Mouse (Mus musculus) midbrain, embryonic 13.5 days (tissue): ENCODE measurements at regions not wholly inside any gene's neighbourhood (a gene's known extent, or its start where the extent isn't known, plus 50 kb on each side); places are given as distances from the start of the nearest gene placed in this dataset.
A peak's percentile ranks its signal among the peaks of the same experiment; 100 is the strongest.

ENCODE experiments used
- ATAC-seq: fragments of 200-750 bp; cut with Nextera tagmentation; 2 replicates; pipeline ENCODE4 v1.8.0; 2017; ENCODE audit warnings: mild to moderate bottlenecking, moderate TSS enrichment, moderate library complexity
- H3K27ac ChIP-seq: fragments of 300-500 bp; sonication (generic); 2 replicates; pipeline ENCODE4 v1.5.1; 2015; ENCODE audit warnings: inconsistent platforms, mild to moderate bottlenecking, moderate library complexity
- H3K27me3 ChIP-seq: fragments of 300-500 bp; sonication (generic); 2 replicates; pipeline ENCODE4 v1.6.1; 2015; ENCODE audit warnings: mild to moderate bottlenecking, inconsistent platforms
- H3K36me3 ChIP-seq: fragments of 300-500 bp; sonication (generic); 2 replicates; pipeline ENCODE4 v1.6.1; 2015; ENCODE audit warnings: mild to moderate bottlenecking, inconsistent platforms
- H3K4me1 ChIP-seq: fragments of 300-500 bp; sonication (generic); replicated peaks from 2 replicates; pipeline ENCODE4 v1.6.1; 2015; ENCODE audit warnings: inconsistent platforms
- H3K4me2 ChIP-seq: fragments of 300-500 bp; sonication (generic); replicated peaks from 2 replicates; pipeline ENCODE4 v1.6.1; 2015; ENCODE audit warnings: moderate library complexity, mild to moderate bottlenecking, inconsistent platforms
- H3K4me3 ChIP-seq: fragments of 300-500 bp; sonication (generic); replicated peaks from 2 replicates; pipeline ENCODE4 v1.5.1; 2015; ENCODE audit warnings: mild to moderate bottlenecking, inconsistent platforms
- H3K9ac ChIP-seq: fragments of 300-500 bp; sonication (generic); replicated peaks from 2 replicates; pipeline ENCODE4 v1.6.1; 2015; ENCODE audit warnings: mild to moderate bottlenecking, inconsistent platforms
- H3K9me3 ChIP-seq: fragments of 300-500 bp; sonication (generic); 2 replicates; pipeline ENCODE4 v1.6.1; 2016; ENCODE audit warnings: mild to moderate bottlenecking, inconsistent platforms
- whole genome bisulfite sequencing: fragments of 180-500 bp; shearing (Covaris S2); methylation state at CpG from one replicate; pipeline ENCODE4 v1.1.7; 2015; 5-methylcytosine and 5-hydroxymethylcytosine counted together

- H3K27me3 ChIP-seq, result peaks cover 8% of the 10 kb centered on the region; the same call in 1 of the 2 replicates
- H3K4me2 ChIP-seq, result no peak overlapping the region
- ATAC-seq, result no peak
- no peak overlapping the region for H3K27ac ChIP-seq
- H3K9me3 ChIP-seq, result no peaks in the 10 kb centered on the region
- 84% methylated on average over 1 of the region's 1 CpGs for WGBS
- no peak overlapping the region for H3K4me3 ChIP-seq
- H3K9ac ChIP-seq, result no peak overlapping the region
- 0 out of 2 replicates have a peak, but pooled peaks cover 3% of the 10 kb centered on the region for H3K4me1 ChIP-seq
- H3K36me3 ChIP-seq, result no peaks in the 10 kb centered on the region
Observed at GRCm38 (mm10) chr10:117491711-117492110, 111.9 kb upstream of the Cpsf6 start.

GRCm38 (mm10) chr10:117490851-117491595, 111.2 kb upstream of the Cpsf6 start:
- H3K4me1 ChIP-seq, result 0 out of 2 replicates have a peak, but pooled peaks cover 1% of the 10 kb centered on the region
- H3K27ac ChIP-seq, result no peak overlapping the region
- peaks cover 8% of the 10 kb centered on the region; the same call in 1 of the 2 replicates for H3K27me3 ChIP-seq
- H3K4me2 ChIP-seq, result no peak overlapping the region
- H3K4me3 ChIP-seq, result no peak overlapping the region
- 91% methylated on average over 4 of the region's 4 CpGs for WGBS
- H3K36me3 ChIP-seq, result no peaks in the 10 kb centered on the region
- no peak for ATAC-seq
- H3K9ac ChIP-seq, result no peak overlapping the region
- H3K9me3 ChIP-seq, result no peaks in the 10 kb centered on the region

- peaks cover 19% of the 10 kb centered on the region for H3K27me3 ChIP-seq
- 0 out of 2 replicates have a peak, but pooled peaks cover 5% of the 10 kb centered on the region for H3K4me1 ChIP-seq
- no peak overlapping the region for H3K9ac ChIP-seq
- WGBS, result 88% methylated on average over 4 of the region's 4 CpGs
- ATAC-seq, result no peak
- no peak overlapping the region for H3K27ac ChIP-seq
- H3K9me3 ChIP-seq, result no peaks in the 10 kb centered on the region
- H3K4me2 ChIP-seq, result no peak overlapping the region
- no peak overlapping the region for H3K4me3 ChIP-seq
- no peaks in the 10 kb centered on the region for H3K36me3 ChIP-seq
Observed at GRCm38 (mm10) chr10:117483091-117483600, 103.3 kb upstream of the Cpsf6 start.

- no peak overlapping the region for H3K9ac ChIP-seq
- H3K27me3 ChIP-seq, result peaks cover 19% of the 10 kb centered on the region
- H3K36me3 ChIP-seq, result no peaks in the 10 kb centered on the region
- no peaks in the 10 kb centered on the region for H3K9me3 ChIP-seq
- 79% methylated on average over 3 of the region's 3 CpGs for WGBS
- no peak overlapping the region for H3K27ac ChIP-seq
- H3K4me1 ChIP-seq, result peaks cover 12% of the 10 kb centered on the region; the same call in 1 of the 2 replicates
- ATAC-seq, result no peak
- no peak overlapping the region for H3K4me3 ChIP-seq
- H3K4me2 ChIP-seq, result no peak overlapping the region
Observed at GRCm38 (mm10) chr10:117482361-117482760, 102.5 kb upstream of the Cpsf6 start.

- ATAC-seq, result no peak
Observed at GRCm38 (mm10) chr10:117481341-117481990, 101.7 kb upstream of the Cpsf6 start.

GRCm38 (mm10) chr10:117480456-117480850, 100.6 kb upstream of the Cpsf6 start:
- ATAC-seq, result no peak
- WGBS, result 92% methylated on average over 5 of the region's 5 CpGs
- no peak overlapping the region for H3K4me3 ChIP-seq

More at GRCm38 (mm10) chr10:117481341-117481990, 101.7 kb upstream of the Cpsf6 start:
- Histone ChIP-seq H3K27ac (no peak overlapping the region), H3K9me3 (no peaks in the 10 kb centered on the region), H3K4me3 (no peak overlapping the region), H3K4me1 (peaks cover 12% of the 10 kb centered on the region; the same call in 1 of the 2 replicates), H3K36me3 (no peaks in the 10 kb centered on the region), H3K4me2 (no peak overlapping the region), H3K27me3 (peaks cover 19% of the 10 kb centered on the region), H3K9ac (no peak overlapping the region)
- 82% methylated on average over 5 of the region's 5 CpGs for WGBS

GRCm38 (mm10) chr10:117479721-117480455, 100.1 kb upstream of the Cpsf6 start:
- peaks cover 25% of the 10 kb centered on the region for H3K27me3 ChIP-seq
- peaks cover 12% of the 10 kb centered on the region; the same call in 1 of the 2 replicates for H3K4me1 ChIP-seq
- no peak for ATAC-seq
- 90% methylated on average over 12 of the region's 12 CpGs for WGBS
- H3K36me3 ChIP-seq, result no peaks in the 10 kb centered on the region
- no peak overlapping the region for H3K9ac ChIP-seq
- no peak overlapping the region for H3K4me3 ChIP-seq
- H3K4me2 ChIP-seq, result no peak overlapping the region
- H3K9me3 ChIP-seq, result no peaks in the 10 kb centered on the region
- no peak overlapping the region for H3K27ac ChIP-seq

More at GRCm38 (mm10) chr10:117480456-117480850, 100.6 kb upstream of the Cpsf6 start:
- Histone ChIP-seq H3K9me3 (no peaks in the 10 kb centered on the region), H3K36me3 (no peaks in the 10 kb centered on the region), H3K4me1 (peaks cover 12% of the 10 kb centered on the region; the same call in 1 of the 2 replicates), H3K4me2 (no peak overlapping the region), H3K27ac (no peak overlapping the region), H3K27me3 (peaks cover 20% of the 10 kb centered on the region), H3K9ac (no peak overlapping the region)

GRCm38 (mm10) chr10:117478931-117479280, 99.1 kb upstream of the Cpsf6 start:
- WGBS, result 55% methylated on average over 4 of the region's 4 CpGs
- no peaks in the 10 kb centered on the region for H3K9me3 ChIP-seq
- H3K4me2 ChIP-seq, result no peak overlapping the region
- no peak for ATAC-seq
- H3K9ac ChIP-seq, result no peak overlapping the region
- no peak overlapping the region for H3K4me3 ChIP-seq
- peaks cover 12% of the 10 kb centered on the region; the same call in 1 of the 2 replicates for H3K4me1 ChIP-seq
- peaks cover 27% of the 10 kb centered on the region for H3K27me3 ChIP-seq
- H3K36me3 ChIP-seq, result no peaks in the 10 kb centered on the region
- no peak overlapping the region for H3K27ac ChIP-seq

- H3K4me3 ChIP-seq, result peak overlapping the region; percentile 28
- H3K27ac ChIP-seq, result 0 out of 2 replicates have a peak overlapping the region, but pooled peaks have one; percentile 30
- H3K9me3 ChIP-seq, result no peaks in the 10 kb centered on the region
- peak overlapping the region; percentile 32 for H3K9ac ChIP-seq
- H3K36me3 ChIP-seq, result no peaks in the 10 kb centered on the region
- 22% methylated on average over 23 of the region's 23 CpGs for WGBS
- peak overlapping the region; percentile 53 for H3K4me2 ChIP-seq
- H3K27me3 ChIP-seq, result peaks cover 27% of the 10 kb centered on the region
- peaks cover 12% of the 10 kb centered on the region; the same call in 1 of the 2 replicates for H3K4me1 ChIP-seq
- ATAC-seq, result peak; percentile 85
Observed at GRCm38 (mm10) chr10:117478202-117478930, 98.6 kb upstream of the Cpsf6 start.

GRCm38 (mm10) chr10:117477331-117478201, 97.8 kb upstream of the Cpsf6 start:
- Histone ChIP-seq H3K4me3 (peak overlapping the region; percentile 28), H3K27me3 (peaks cover 27% of the 10 kb centered on the region), H3K9me3 (no peaks in the 10 kb centered on the region), H3K4me2 (peak overlapping the region; percentile 53), H3K36me3 (no peaks in the 10 kb centered on the region), H3K4me1 (peaks cover 12% of the 10 kb centered on the region; the same call in 1 of the 2 replicates), H3K27ac (no peak overlapping the region), H3K9ac (peak overlapping the region; percentile 32)
- 43% methylated on average over 12 of the region's 12 CpGs for WGBS
- ATAC-seq, result no peak
